Mouse (Mus musculus) liver, embryonic 15.5 days (tissue): ENCODE data around the gene Rpp14. TPM values are rescaled to one million over a fixed set of nuclear protein-coding genes. Genes with fewer than 3 reads are reported as not detected.

Experiments
- ATAC-seq: fragments of 200-750 bp; cut with Nextera tagmentation; 2 replicates; pipeline ENCODE4 v1.8.0; 2017; ENCODE audit warnings: moderate number of reproducible peaks, mild to moderate bottlenecking, moderate library complexity; ENCODE audit not compliant: insufficient read depth
- H3K27ac ChIP-seq: fragments of 300-500 bp; sonication (generic); replicated peaks from 2 replicates; pipeline ENCODE4 v1.5.1; 2015; ENCODE audit warnings: mild to moderate bottlenecking, inconsistent platforms
- H3K27me3 ChIP-seq: fragments of 300-500 bp; sonication (generic); 2 replicates; pipeline ENCODE4 v1.6.1; 2015; ENCODE audit warnings: mild to moderate bottlenecking, inconsistent platforms
- H3K36me3 ChIP-seq: fragments of 300-500 bp; sonication (generic); replicated peaks from 2 replicates; pipeline ENCODE4 v1.6.1; 2015; ENCODE audit warnings: moderate library complexity, mild to moderate bottlenecking, inconsistent platforms
- H3K4me1 ChIP-seq: fragments of 300-500 bp; sonication (generic); replicated peaks from 2 replicates; pipeline ENCODE4 v1.6.1; 2015; ENCODE audit warnings: inconsistent platforms
- H3K4me2 ChIP-seq: fragments of 300-500 bp; sonication (generic); 2 replicates; pipeline ENCODE4 v1.6.1; 2015; ENCODE audit warnings: moderate library complexity, mild to moderate bottlenecking, inconsistent platforms
- H3K4me3 ChIP-seq: fragments of 300-500 bp; sonication (generic); replicated peaks from 2 replicates; pipeline ENCODE4 v1.5.1; 2015; ENCODE audit warnings: mild to moderate bottlenecking, inconsistent platforms
- H3K9ac ChIP-seq: fragments of 300-500 bp; sonication (generic); 2 replicates; pipeline ENCODE4 v1.6.1; 2015; ENCODE audit warnings: moderate library complexity, mild to moderate bottlenecking, inconsistent platforms
- H3K9me3 ChIP-seq: fragments of 300-500 bp; sonication (generic); replicated peaks from 2 replicates; pipeline ENCODE4 v1.6.1; 2016; ENCODE audit warnings: inconsistent platforms
- WGBS: fragments of 180-500 bp; shearing (Covaris S2); methylation state at CpG from one replicate; pipeline ENCODE4 v1.1.7; 2015; ENCODE audit warnings: mixed read lengths; ENCODE audit not compliant: insufficient replicate concordance; 5-methylcytosine and 5-hydroxymethylcytosine counted together
- polyA plus RNA-seq: library from polyadenylated mRNA; unstranded; fragments of >200 nt; fragmentation: Nextera tagmentation; extraction: Ambion mirVana; gene quantifications from 2 replicates; pipeline ENCODE4 v1.2.1, GENCODE M21; 2015

Gene Rpp14
- polyA plus RNA-seq, 1 experiment from 2014 or later = 19.9 TPM

DNA sequence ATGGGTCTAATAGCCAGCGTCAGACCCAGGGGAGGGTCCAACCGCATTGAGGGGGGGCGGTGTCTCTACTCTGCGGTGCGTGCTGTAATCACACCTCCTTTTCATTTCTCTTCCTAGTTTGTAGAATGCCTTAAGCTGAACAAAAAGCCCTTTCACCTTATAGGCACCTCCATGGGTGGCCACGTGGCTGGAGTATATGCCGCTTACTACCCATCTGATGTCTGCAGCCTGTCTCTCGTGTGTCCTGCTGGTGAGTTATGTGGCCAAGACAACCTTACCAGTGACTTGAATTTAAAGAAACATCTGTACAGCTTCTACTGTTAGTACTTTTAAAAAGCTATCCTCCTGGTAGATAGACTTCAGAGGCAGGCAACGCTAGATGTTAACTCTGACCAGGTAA lies 37.6 kb upstream of the Rpp14 start:
- Histone ChIP-seq H3K36me3 (no peaks in the 10 kb centered on the region), H3K27me3 (no peaks in the 10 kb centered on the region), H3K27ac (no peak overlapping the region), H3K4me1 (no peaks in the 10 kb centered on the region), H3K4me2 (no peak overlapping the region), H3K9me3 (no peaks in the 10 kb centered on the region), H3K4me3 (no peak overlapping the region), H3K9ac (no peak overlapping the region)
- 76% methylated on average over 9 of the region's 9 CpGs for WGBS
- no peak for ATAC-seq

- Histone ChIP-seq H3K9ac (no peak overlapping the region), H3K27me3 (no peaks in the 10 kb centered on the region), H3K4me1 (no peaks in the 10 kb centered on the region), H3K4me2 (no peak overlapping the region), H3K27ac (no peak overlapping the region), H3K9me3 (no peaks in the 10 kb centered on the region), H3K36me3 (no peaks in the 10 kb centered on the region), H3K4me3 (no peak overlapping the region)
- WGBS = 50% methylated on average over 8 of the region's 8 CpGs
- no peak for ATAC-seq
Observed at GRCm38 (mm10) chr14:8044330-8044729, 35.8 kb upstream of the Rpp14 start.

DNA sequence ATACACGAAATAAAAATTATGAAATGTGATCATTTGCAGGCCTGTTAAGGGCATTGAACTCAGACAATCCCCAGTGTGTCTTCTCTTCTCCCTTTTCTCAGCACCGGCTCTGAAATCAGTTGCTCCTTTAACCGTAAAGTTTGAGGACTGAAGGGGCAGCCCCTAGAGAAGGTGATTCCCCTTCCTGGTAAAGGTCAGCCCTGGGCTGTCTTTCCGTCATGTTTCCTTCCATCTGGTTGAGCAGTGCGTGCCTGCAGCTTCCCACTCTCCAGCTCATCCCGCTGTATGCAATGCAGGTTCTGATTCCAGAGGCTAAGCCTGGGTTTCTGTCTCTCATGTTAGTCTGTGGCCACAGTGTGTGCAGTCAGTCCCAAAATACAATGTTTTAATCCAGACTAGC lies 35.4 kb upstream of the Rpp14 start:
- no peaks in the 10 kb centered on the region for H3K4me1 ChIP-seq
- H3K27ac ChIP-seq = no peak overlapping the region
- H3K4me2 ChIP-seq = no peak overlapping the region
- H3K9ac ChIP-seq = no peak overlapping the region
- no peak overlapping the region for H3K4me3 ChIP-seq
- H3K27me3 ChIP-seq = no peaks in the 10 kb centered on the region
- H3K9me3 ChIP-seq = no peaks in the 10 kb centered on the region
- H3K36me3 ChIP-seq = no peaks in the 10 kb centered on the region
- ATAC-seq = no peak
- 61% methylated on average over 6 of the region's 6 CpGs for WGBS

DNA sequence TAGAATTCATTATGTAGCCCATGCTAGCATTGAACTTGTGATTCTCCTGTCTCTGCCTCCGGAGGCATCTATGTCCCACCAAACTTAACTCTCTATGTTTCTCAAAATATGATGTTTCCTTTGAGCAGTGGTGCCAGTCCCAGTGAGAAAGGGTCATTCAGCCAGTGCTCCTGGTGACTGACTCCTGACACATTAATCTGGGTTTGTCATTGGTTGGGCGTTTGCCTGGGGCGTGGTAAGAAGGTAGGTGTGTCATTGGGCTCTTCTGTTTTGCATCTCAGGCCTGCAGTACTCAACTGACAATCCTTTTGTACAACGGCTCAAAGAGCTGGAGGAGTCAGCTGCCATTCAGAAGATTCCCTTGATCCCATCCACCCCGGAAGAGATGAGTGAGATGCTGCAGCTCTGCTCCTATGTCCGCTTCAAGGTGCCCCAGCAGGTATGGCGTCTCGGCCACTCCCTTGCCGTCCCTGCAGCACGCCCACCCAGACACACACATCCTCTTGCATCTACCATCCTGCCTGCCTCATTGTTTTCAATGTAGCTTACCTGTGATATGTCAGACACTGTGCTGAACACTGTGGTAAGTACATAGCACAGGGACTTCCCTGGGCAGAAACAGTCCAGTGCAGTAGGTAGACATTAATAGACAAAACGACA lies 34.9 kb upstream of the Rpp14 start:
- H3K4me1 ChIP-seq = no peaks in the 10 kb centered on the region
- no peaks in the 10 kb centered on the region for H3K9me3 ChIP-seq
- H3K27me3 ChIP-seq = no peaks in the 10 kb centered on the region
- ATAC-seq = no peak
- H3K4me2 ChIP-seq = no peak overlapping the region
- no peak overlapping the region for H3K27ac ChIP-seq
- 63% methylated on average over 11 of the region's 11 CpGs for WGBS
- H3K9ac ChIP-seq = no peak overlapping the region
- H3K36me3 ChIP-seq = no peaks in the 10 kb centered on the region
- no peak overlapping the region for H3K4me3 ChIP-seq

GRCm38 (mm10) chr14:8046839-8047238 lies 33.3 kb upstream of the Rpp14 start:
- 62% methylated on average over 6 of the region's 6 CpGs for WGBS
- H3K4me3 ChIP-seq = no peak overlapping the region
- H3K9me3 ChIP-seq = no peaks in the 10 kb centered on the region
- no peaks in the 10 kb centered on the region for H3K36me3 ChIP-seq
- H3K9ac ChIP-seq = no peak overlapping the region
- no peak overlapping the region for H3K27ac ChIP-seq
- no peak for ATAC-seq
- no peaks in the 10 kb centered on the region for H3K27me3 ChIP-seq
- H3K4me2 ChIP-seq = no peak overlapping the region
- H3K4me1 ChIP-seq = no peaks in the 10 kb centered on the region

- no peak overlapping the region for H3K27ac ChIP-seq
- no peak overlapping the region for H3K9ac ChIP-seq
- WGBS = 68% methylated on average over 10 of the region's 10 CpGs
Observed at GRCm38 (mm10) chr14:8049334-8049733, 30.8 kb upstream of the Rpp14 start.

GRCm38 (mm10) chr14:8051869-8052268 lies 28.3 kb upstream of the Rpp14 start:
- Histone ChIP-seq H3K27me3 (no peaks in the 10 kb centered on the region), H3K4me2 (no peak overlapping the region), H3K4me3 (no peak overlapping the region), H3K9me3 (no peaks in the 10 kb centered on the region), H3K27ac (no peak overlapping the region), H3K36me3 (no peaks in the 10 kb centered on the region), H3K4me1 (no peaks in the 10 kb centered on the region), H3K9ac (no peak overlapping the region)
- WGBS = 67% methylated on average over 2 of the region's 2 CpGs
- ATAC-seq = no peak

More at GRCm38 (mm10) chr14:8049334-8049733, 30.8 kb upstream of the Rpp14 start:
- no peak for ATAC-seq
- no peaks in the 10 kb centered on the region for H3K27me3 ChIP-seq
- H3K4me1 ChIP-seq = no peaks in the 10 kb centered on the region
- no peaks in the 10 kb centered on the region for H3K9me3 ChIP-seq
- no peak overlapping the region for H3K4me2 ChIP-seq
- H3K36me3 ChIP-seq = no peaks in the 10 kb centered on the region
- no peak overlapping the region for H3K4me3 ChIP-seq

- Histone ChIP-seq H3K9me3 (no peaks in the 10 kb centered on the region), H3K4me2 (no peak overlapping the region), H3K27ac (no peak overlapping the region), H3K9ac (no peak overlapping the region), H3K4me1 (no peaks in the 10 kb centered on the region), H3K27me3 (no peaks in the 10 kb centered on the region), H3K36me3 (no peaks in the 10 kb centered on the region), H3K4me3 (no peak overlapping the region)
- 85% methylated on average over 7 of the region's 7 CpGs for WGBS
- ATAC-seq = no peak
Observed at GRCm38 (mm10) chr14:8052661-8053060, 27.5 kb upstream of the Rpp14 start.

DNA sequence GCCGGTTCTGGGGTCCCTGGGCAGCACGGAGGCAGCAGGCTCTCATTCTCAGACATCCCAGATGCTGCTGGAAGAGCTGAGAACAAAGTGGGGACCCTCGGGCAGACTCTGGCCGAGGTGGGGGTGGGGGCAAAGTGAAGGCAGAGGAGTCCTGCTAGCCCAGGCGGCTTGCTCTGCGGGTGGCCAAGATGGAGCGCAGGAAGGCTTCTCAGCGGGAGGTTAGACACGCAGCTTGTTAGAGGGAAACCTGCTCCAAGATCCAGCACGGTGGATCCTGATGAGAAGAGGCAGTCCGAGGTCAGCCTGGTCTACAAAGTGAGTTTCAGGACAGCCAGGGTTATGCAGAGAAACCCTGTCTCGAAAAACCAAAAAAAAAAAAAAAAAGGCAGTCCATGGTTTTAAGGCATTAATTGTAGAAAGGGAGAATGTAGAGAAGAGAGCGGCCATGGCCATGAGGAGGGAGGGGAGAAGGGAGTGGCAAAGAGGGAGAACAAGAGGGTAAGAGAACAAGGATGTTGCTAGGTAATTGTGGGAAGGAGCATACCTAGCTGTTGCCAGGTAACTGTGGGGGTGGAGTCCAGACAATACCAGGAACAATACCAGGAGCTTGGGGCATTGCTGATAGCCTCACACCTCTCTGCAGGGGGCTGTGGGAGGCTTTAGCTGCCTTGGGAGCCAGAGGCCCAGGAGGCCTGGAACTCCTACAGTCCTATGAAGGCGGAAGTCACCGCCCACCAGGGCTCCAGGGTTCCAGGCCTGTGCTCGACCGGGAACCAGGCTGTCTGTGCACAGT lies 25.7 kb upstream of the Rpp14 start:
- no peak for ATAC-seq
- WGBS = 63% methylated on average over 17 of the region's 17 CpGs
- Histone ChIP-seq H3K36me3 (no peaks in the 10 kb centered on the region), H3K9me3 (no peaks in the 10 kb centered on the region), H3K4me3 (no peak overlapping the region), H3K4me2 (no peak overlapping the region), H3K27ac (no peak overlapping the region), H3K4me1 (no peaks in the 10 kb centered on the region), H3K27me3 (no peaks in the 10 kb centered on the region), H3K9ac (no peak overlapping the region)

GRCm38 (mm10) chr14:8056076-8056475 lies 24.1 kb upstream of the Rpp14 start:
- Histone ChIP-seq H3K4me3 (no peak overlapping the region), H3K27ac (no peak overlapping the region), H3K9me3 (no peaks in the 10 kb centered on the region), H3K9ac (no peak overlapping the region), H3K36me3 (no peaks in the 10 kb centered on the region), H3K4me2 (no peak overlapping the region), H3K4me1 (no peaks in the 10 kb centered on the region), H3K27me3 (no peaks in the 10 kb centered on the region)
- ATAC-seq = no peak
- WGBS = 68% methylated on average over 5 of the region's 5 CpGs

DNA sequence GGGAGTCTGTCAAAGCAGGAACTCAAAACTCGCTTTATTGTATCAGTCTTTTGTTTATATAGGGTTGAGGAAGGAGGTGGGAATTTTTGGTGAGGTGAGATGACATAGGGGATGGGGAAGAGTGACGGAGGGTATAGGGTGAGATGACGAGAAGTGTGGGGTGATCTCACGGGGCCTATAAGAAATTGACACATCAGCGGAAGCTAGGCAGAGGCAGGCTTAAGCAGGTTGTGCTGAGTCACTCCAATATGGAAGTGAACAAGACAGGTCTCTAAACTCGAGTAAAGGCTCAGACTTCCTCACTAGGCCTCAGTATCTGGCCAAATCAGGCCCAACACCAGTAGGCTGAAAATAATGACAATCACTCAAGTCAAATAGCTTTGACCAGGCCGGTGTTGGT lies 20.2 kb upstream of the Rpp14 start:
- Histone ChIP-seq H3K27me3 (no peaks in the 10 kb centered on the region), H3K4me3 (no peak overlapping the region), H3K27ac (no peak overlapping the region), H3K9me3 (no peaks in the 10 kb centered on the region), H3K9ac (no peak overlapping the region), H3K4me1 (peaks cover 24% of the 10 kb centered on the region), H3K4me2 (no peak overlapping the region), H3K36me3 (no peaks in the 10 kb centered on the region)
- ATAC-seq = no peak
- WGBS = 75% methylated on average over 7 of the region's 7 CpGs
